ENCODE assay signal across 7 mouse cellular contexts in genomic region chr14:31018860-31019291, GRCm38 (mm10). TPM values are rescaled to one million over a fixed set of nuclear protein-coding genes. Genes with fewer than 3 reads are reported as not detected.
DNase-seq lines count a peak whose midpoint lies in the region; ATAC-seq lines count a peak whose summit lies in the region.

Pbrm1 (plus strand) TSS chr14:31019138.
Gnl3 (minus strand) TSS chr14:31019152.

- peak; percentile 95 to 96 for DNase-seq in adrenal gland, adult 18-20 months (ENCODE audit: low spot score in 2 of 2)
- peak; percentile 98 for DNase-seq in embryo, embryonic 11 days
- peak; percentile 92 to 95 for DNase-seq in gastrocnemius, postnatal 36 days
- DNase-seq in left cerebral cortex, postnatal 25 days (ENCODE audit: low spot score in 2 of 2), result peak; percentile 98 to 99
- peak; percentile 97 for DNase-seq in midbrain, embryonic 10.5 days (ENCODE audit: low spot score)
- peak; percentile 97 for DNase-seq in right cerebral cortex, postnatal 4 days

- intact Hi-C loops in gastrocnemius, postnatal 36 days (cut with DNase I), result no loop called here
- intact Hi-C loops in left cerebral cortex, postnatal 25 days (cut with DNase I), result loop anchor here (2.0 kb wide), 1 partner anchor 18 kb away; the partner anchor contains the start of genes Glt8d1 and Spcs1

- peak within 1 kb of the TSS; percentile 98 for H3K27ac ChIP-seq in intestine, embryonic 15.5 days
- peak within 1 kb of the TSS; percentile 99 for H3K27ac ChIP-seq in midbrain, embryonic 10.5 days (replicated peaks)

- ATAC-seq in intestine, embryonic 15.5 days, result peak; percentile 93

- under 1% methylated on average over 52 of the region's 53 CpGs for WGBS in intestine, embryonic 15.5 days
- WGBS in midbrain, embryonic 10.5 days, result under 1% methylated on average over 49 of the region's 53 CpGs

- H3K27me3 ChIP-seq in intestine, embryonic 15.5 days (replicated peaks), result no peaks in the 10 kb centered on the region
- H3K27me3 ChIP-seq in midbrain, embryonic 10.5 days (ENCODE audit: low read depth, poor library complexity, severe bottlenecking), result no peaks in the 10 kb centered on the region

- no peaks in the 10 kb centered on the region for H3K9me3 ChIP-seq in intestine, embryonic 15.5 days
- H3K9me3 ChIP-seq in midbrain, embryonic 10.5 days (replicated peaks), result no peaks in the 10 kb centered on the region

- H3K9ac ChIP-seq in intestine, embryonic 15.5 days, result peak within 1 kb of the TSS; percentile 96

- H3K4me3 ChIP-seq in intestine, embryonic 15.5 days (replicated peaks), result peak within 1 kb of the TSS; percentile 68
- peak within 1 kb of the TSS; percentile 79 for H3K4me3 ChIP-seq in midbrain, embryonic 10.5 days

- peak within 1 kb of the TSS; percentile 64 for H3K4me2 ChIP-seq in intestine, embryonic 15.5 days (replicated peaks)

- H3K4me1 ChIP-seq in intestine, embryonic 15.5 days (replicated peaks), result no peaks in the 10 kb centered on the region; the same call in 1 of the 2 replicates
- peaks cover 28% of the 10 kb centered on the region for H3K4me1 ChIP-seq in midbrain, embryonic 10.5 days

- H3K36me3 ChIP-seq in intestine, embryonic 15.5 days, result peaks cover 11% of the 10 kb centered on the region
- peaks cover 66% of the 10 kb centered on the region for H3K36me3 ChIP-seq in midbrain, embryonic 10.5 days

RNA-seq across cellular contexts. Expression of gene Pbrm1, which starts in this region (rescaled TPM):
- total RNA-seq in adrenal gland, adult 18-20 months (2021), result 10 to 100 TPM; 38.5 to 48.1 TPM
- total RNA-seq in gastrocnemius, postnatal 36 days (2021), result 10 to 100 TPM; 34.8 to 37.0 TPM
- 97.1 and 106 TPM in 2 replicates for polyA plus RNA-seq in intestine, embryonic 15.5 days (2015; fragmentation: Nextera tagmentation; extraction: Ambion mirVana)
- 10 to 100 TPM; 56.2 to 58.1 TPM for total RNA-seq in left cerebral cortex, postnatal 25 days (2021)
- polyA plus RNA-seq in midbrain, embryonic 10.5 days (2016; fragmentation: Nextera tagmentation; extraction: Ambion mirVana), result 158 and 170 TPM in 2 replicates

RNA-seq across cellular contexts. Expression of gene Gnl3, which starts in this region (rescaled TPM):
- 100 to 1,000 TPM; 103 to 127 TPM for total RNA-seq in adrenal gland, adult 18-20 months (2021)
- 10 to 100 TPM; 23.0 to 33.0 TPM for total RNA-seq in gastrocnemius, postnatal 36 days (2021)
- 127 and 151 TPM in 2 replicates for polyA plus RNA-seq in intestine, embryonic 15.5 days (2015; fragmentation: Nextera tagmentation; extraction: Ambion mirVana)
- 10 to 100 TPM; 41.9 to 48.9 TPM for total RNA-seq in left cerebral cortex, postnatal 25 days (2021)
- polyA plus RNA-seq in midbrain, embryonic 10.5 days (2016; fragmentation: Nextera tagmentation; extraction: Ambion mirVana), result 94.0 and 121 TPM in 2 replicates

Comparison
In these comparisons a context has a peak if more than half of its experiments do, and no peak if none do; other contexts are left out.
1. Peak in every context shown above with its lines: DNase-seq, ATAC-seq, H3K4me3 ChIP-seq and H3K27ac ChIP-seq.